In the genomic region with DNA sequence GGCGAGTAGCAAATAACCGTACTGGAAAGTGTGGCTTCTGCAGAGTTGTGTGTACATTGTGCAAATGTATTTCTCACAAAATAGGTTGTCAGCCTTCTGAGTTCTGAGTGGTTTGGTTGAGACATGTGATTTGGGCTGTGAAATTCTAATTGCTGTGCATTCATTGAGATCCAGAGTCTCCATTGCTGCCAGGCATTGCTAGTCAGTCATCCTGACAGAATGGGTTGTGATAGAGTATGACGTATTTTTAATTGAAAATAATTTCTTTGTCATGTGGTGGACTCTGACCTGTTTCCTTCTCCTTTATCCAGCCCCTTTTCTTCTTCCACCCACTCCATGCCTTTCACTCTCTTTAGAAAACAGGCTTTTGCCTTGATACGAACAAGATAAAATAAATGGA, we compare ENCODE assay signal across 24 mouse cellular contexts.
"Had no signal": no experiment of that assay in that cellular context is flagged by ENCODE, and none has a peak within 500 bp of the region (broad histone marks: within the 10 kb centered on the region; RNA-seq: fewer than 3 reads in every experiment).

No protein-coding gene starts in this region.

- H3K27ac ChIP-seq: heart, adult 2 months; heart, embryonic 13.5 days; heart, embryonic 15.5 days; hindbrain, embryonic 13.5 days; hindbrain, embryonic 15.5 days; hindbrain, postnatal 0 days; kidney, embryonic 15.5 days; kidney, postnatal 0 days; limb, embryonic 13.5 days; limb, embryonic 15.5 days; liver, embryonic 12.5 days had no signal

- ATAC-seq: liver, embryonic 12.5 days had no signal

- DNase-seq: gastrocnemius, postnatal 14 days; gastrocnemius, postnatal 36 days; heart, adult 2 months; heart, postnatal 14 days; heart, postnatal 36 days; kidney, adult 11 months; kidney, adult 2 months; kidney, adult 9 months; kidney, postnatal 14 days; kidney, postnatal 36 days; layer of hippocampus, adult 9-11 months; layer of hippocampus, postnatal 36 days; left cerebral cortex, postnatal 4 days had no signal

- H3K9me3 ChIP-seq: heart, embryonic 13.5 days; heart, embryonic 15.5 days; hindbrain, embryonic 13.5 days; hindbrain, embryonic 15.5 days; kidney, embryonic 15.5 days; limb, embryonic 13.5 days; limb, embryonic 15.5 days; liver, embryonic 12.5 days had no signal

- H3K27me3 ChIP-seq: heart, embryonic 13.5 days; heart, embryonic 15.5 days; hindbrain, embryonic 13.5 days; hindbrain, embryonic 15.5 days; kidney, embryonic 15.5 days; limb, embryonic 13.5 days; limb, embryonic 15.5 days; liver, embryonic 12.5 days had no signal

- H3K4me3 ChIP-seq: heart, adult 2 months; heart, embryonic 13.5 days; heart, embryonic 15.5 days; hindbrain, embryonic 13.5 days; hindbrain, embryonic 15.5 days; kidney, embryonic 15.5 days; limb, embryonic 13.5 days; limb, embryonic 15.5 days; liver, embryonic 12.5 days had no signal

- H3K4me1 ChIP-seq: limb, embryonic 15.5 days; liver, embryonic 12.5 days had no signal

- H3K4me2 ChIP-seq: heart, embryonic 11.5 days; heart, embryonic 13.5 days; heart, embryonic 15.5 days; hindbrain, embryonic 13.5 days; hindbrain, embryonic 15.5 days; kidney, embryonic 15.5 days; limb, embryonic 13.5 days; limb, embryonic 15.5 days; liver, embryonic 12.5 days had no signal

- H3K9ac ChIP-seq: heart, embryonic 13.5 days; heart, embryonic 15.5 days; hindbrain, embryonic 13.5 days; hindbrain, embryonic 15.5 days; kidney, embryonic 15.5 days; limb, embryonic 13.5 days; limb, embryonic 15.5 days; liver, embryonic 12.5 days had no signal
